Mouse (Mus musculus) spleen, embryonic (tissue): ENCODE results near the gene Immp2l.
"Not testable (repeated sequence)": the region's sequence is repeated elsewhere in the genome, so short reads cannot be mapped to it uniquely, and the experiment has no call there.

Experiments used
- CTCF ChIA-PET: fragments of 350-600 bp; sonication (Branson Sonifier 250); formaldehyde crosslinking; loops from one replicate; lab custom pipeline; 2022; lab: Charles Lee

Gene Immp2l

GRCm38 (mm10) chr12:41649826-41650541 lies 626.1 kb downstream of the Immp2l start:
- CTCF ChIA-PET = no interaction called here

- CTCF ChIA-PET = no interaction called here
Measured at GRCm38 (mm10) chr12:41668280-41668679, 644.4 kb downstream of the Immp2l start.

GRCm38 (mm10) chr12:41669481-41669880 lies 645.6 kb downstream of the Immp2l start:
- CTCF ChIA-PET = no interaction called here

DNA sequence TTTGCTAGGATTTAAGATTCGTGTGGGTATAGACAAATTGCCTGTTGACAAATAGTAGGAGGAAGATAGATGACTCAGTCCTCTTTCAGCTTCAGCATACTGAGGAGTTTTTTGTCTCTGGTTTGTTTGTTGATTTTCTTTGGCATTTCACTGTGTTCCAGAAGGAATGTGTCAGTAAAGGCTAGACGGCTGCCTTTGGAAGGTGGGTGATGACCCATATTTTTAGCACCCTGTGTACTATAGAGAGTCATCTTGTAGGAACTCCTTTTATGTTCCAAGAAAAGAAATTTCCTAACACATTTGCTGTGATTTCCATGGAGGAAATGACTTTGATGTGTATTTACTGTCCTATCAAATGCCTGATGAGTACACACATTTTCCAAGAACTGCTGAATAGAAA lies 651.0 kb downstream of the Immp2l start:
- CTCF ChIA-PET = no interaction called here

DNA sequence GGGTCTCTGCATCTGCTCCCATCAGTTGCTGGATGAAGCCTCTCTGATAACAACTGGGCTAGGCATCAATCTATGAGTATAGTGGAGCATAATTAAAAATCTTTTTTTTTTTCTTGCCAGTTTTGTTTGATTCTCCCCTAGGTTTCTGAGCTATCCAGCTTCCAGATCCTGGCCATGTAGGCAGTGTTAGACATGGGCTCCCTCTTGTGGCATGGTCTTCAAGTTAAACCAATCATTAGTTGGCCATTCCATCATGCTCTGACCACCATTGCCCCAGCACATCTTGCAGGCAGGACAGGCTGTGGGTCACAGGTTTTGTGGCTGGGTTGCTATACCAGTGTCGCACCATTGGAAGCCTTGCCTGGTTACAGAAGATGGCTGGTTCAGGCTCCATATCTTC lies 656.3 kb downstream of the Immp2l start:
- CTCF ChIA-PET = no interaction called here

DNA sequence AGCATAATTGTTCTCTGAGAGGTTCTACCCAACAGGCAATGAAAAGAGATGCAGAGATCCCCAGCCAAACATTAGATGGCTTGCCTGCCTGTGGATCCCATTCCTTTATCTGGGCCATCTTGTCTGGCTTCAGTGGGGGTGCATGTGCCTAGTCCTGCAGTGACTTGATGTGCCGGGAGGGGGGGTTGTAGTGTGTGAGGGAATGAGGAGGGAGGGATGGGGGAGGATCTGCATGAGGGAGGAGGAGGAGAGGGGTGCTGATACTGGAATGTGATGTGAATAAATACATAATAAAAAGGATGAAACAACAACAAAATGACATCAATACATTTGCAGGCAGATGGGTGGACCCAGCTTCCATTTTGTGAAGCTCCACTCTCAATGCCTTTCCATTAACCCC lies 658.3 kb downstream of the Immp2l start:
- CTCF ChIA-PET = interaction anchor here (0.7 kb wide), 1 partner anchor 82 kb away, joined by 3 read pairs; no protein-coding TSS in a partner anchor

GRCm38 (mm10) chr12:41689809-41690208 lies 665.9 kb downstream of the Immp2l start:
- CTCF ChIA-PET = no interaction called here

DNA sequence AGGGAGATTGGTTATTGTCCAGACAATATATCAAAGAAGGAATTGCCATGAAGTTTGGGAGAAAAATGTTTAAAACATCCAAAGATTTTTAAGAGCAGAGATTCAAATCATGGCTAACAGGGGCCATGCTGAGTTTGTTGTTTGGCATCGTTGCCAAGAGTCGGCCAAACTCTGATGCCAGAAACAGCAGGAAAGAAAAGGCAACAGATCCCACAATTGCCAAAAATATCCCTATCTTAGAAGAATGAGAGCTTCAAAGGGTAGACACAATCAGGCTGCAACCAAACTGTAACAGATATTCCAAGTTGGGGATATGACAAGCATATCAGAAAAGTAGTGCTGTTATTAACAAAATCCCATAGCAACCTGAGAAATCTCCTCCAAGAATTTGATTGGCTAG lies 686.7 kb downstream of the Immp2l start:
- CTCF ChIA-PET = no interaction called here

DNA sequence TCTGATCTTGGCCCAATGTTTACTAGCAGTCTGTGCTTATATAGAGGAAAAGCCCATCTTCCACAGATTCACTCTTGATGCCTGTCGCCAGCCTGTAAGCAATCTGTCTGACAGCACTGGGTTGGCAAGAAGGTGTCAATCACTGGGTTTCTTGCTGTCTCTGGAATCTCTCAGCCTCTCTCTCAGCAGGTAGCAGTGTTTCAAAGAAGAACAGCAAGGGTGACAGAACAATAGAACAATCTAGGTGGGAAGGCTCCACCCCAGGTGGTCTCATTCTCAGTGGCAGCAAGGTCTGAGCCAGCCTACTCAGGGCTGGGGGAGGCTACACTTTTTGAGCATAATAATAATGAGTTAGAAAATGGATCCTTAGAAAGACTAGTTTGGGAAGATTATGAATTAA lies 693.1 kb downstream of the Immp2l start:
- CTCF ChIA-PET = no interaction called here

DNA sequence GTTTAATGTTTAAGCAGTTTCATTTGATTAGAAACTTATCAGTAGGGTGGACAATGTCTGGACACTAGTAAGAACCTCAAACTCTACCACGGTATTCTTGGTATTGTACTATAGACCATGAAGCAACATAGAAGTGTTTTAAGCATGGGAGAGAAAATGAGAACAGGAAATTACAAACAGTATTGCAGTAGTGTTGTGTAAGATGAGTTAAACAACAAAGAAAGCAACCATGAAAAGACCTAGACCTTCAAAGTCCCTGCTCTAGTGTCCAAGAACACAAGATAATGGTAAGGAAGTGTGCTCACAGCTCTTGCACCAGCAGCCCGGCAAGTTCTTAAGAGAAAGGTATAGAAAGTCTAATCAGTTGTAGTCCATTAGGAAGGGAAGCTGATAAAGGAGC lies 700.7 kb downstream of the Immp2l start:
- CTCF ChIA-PET = no interaction called here

GRCm38 (mm10) chr12:41726720-41727119 lies 702.8 kb downstream of the Immp2l start:
- CTCF ChIA-PET = interaction anchor here (0.5 kb wide), 1 partner anchor 746 kb away, joined by 4 read pairs; no protein-coding TSS in a partner anchor

GRCm38 (mm10) chr12:41727221-41727620 lies 703.3 kb downstream of the Immp2l start:
- CTCF ChIA-PET = interaction anchor here (0.5 kb wide), 1 partner anchor 746 kb away, joined by 4 read pairs; no protein-coding TSS in a partner anchor

DNA sequence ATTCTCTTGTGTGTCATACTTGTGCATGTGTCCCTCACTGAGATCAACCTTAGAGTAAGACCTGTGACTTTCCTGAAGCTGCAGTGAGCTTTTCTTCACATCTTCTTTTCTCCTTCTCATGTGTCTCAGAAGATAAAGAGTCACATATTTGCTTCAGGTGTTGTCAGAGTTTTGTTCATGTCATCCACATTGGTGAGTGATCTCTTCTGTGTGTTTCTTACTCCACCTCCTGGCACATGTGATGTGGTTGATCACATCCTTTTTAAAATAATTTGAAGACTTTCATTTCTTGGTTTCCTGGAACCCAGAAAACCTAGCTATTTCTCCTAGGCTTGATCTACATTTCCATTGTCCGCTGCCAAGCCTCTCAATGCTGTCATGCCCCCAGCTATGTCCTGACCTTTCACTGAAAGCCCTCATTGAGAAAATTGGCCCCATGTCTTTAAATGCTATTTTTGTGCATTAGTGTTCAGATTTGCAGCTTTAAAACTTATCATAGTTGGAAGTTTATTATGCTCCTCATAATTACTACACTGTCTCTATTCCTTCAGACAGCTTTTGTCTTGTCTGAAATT lies 704.0 kb downstream of the Immp2l start:
- CTCF ChIA-PET = no interaction called here

- CTCF ChIA-PET = no interaction called here
Measured at GRCm38 (mm10) chr12:41728467-41728866, 704.6 kb downstream of the Immp2l start.

- CTCF ChIA-PET = no interaction called here
Measured at GRCm38 (mm10) chr12:41729780-41730179, 705.9 kb downstream of the Immp2l start.

DNA sequence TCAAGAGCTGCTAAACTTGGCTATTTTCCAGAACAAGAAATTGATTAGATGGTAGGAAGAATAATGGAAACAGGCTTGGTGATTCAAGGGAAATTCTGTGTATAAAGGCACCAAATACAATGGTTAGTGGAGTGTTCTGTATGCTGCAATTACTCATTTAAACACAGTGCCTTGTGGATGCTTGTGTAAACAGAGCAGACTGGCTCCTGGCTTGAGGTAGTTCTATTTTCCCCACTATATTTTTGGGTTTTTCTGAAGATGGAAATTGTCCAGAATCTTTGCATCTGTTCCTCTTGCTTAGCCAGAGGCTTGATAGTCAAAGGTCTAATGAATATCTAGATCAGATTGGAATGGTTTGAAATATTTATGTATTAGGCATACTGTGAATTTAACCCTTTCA lies 709.3 kb downstream of the Immp2l start:
- CTCF ChIA-PET = no interaction called here

- CTCF ChIA-PET = no interaction called here
Measured at GRCm38 (mm10) chr12:41742887-41743286, 719.0 kb downstream of the Immp2l start.

DNA sequence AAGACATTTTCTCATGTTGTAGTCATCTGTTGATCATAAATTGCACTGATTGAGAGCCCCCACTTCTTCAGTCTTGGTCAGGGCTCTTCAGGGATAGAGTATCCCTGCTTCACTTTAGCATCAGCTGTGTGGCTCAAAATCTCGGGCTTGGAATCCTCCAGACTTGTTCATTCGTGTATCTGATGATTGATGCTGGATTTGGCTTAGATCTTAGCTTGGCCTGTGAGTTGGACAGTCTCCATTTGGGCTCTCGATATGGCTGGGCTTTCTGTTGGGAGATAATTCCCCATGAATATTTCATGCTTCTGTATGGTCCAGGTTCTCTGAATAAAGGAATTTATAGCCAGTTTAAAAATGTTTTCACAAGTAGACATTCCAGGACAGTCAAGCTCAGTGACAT lies 739.5 kb downstream of the Immp2l start:
- CTCF ChIA-PET = no interaction called here

- CTCF ChIA-PET = no interaction called here
Measured at GRCm38 (mm10) chr12:41773961-41774360, 750.1 kb downstream of the Immp2l start.

DNA sequence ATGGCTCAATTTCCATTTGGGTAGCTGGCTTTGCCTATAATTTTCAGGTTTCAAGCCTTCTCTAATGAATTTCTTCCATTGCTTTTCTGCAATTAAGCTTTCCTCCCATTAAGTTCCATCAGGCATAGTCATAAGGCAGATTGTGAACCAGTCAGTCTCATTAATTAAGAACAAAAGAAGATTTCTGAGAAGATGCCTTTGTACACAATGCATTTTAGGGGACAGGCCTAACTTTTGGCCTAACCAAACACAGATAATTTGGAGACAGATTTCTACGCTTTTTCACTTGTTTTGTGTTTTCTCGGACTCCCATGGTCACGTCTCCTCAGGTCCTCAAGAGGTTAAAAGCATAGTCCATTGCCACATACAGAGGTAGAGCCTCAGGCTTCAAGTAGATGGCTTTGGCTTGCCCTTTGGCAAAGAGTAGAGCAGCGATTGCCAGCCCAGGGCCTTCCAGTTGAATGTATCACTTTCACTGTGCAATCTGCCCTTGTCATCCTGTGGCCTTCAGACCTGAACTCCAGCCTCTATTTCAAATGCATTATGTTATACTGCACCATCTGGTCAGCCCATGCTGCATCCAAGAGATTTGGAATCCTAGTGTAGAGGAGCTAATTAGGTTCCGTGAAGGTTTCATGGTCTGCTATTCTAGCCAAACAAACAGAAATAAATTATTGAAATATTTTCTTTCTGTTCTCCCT lies 750.9 kb downstream of the Immp2l start:
- CTCF ChIA-PET = no interaction called here

- CTCF ChIA-PET = not testable (repeated sequence)
Measured at GRCm38 (mm10) chr12:41777762-41778161, 753.9 kb downstream of the Immp2l start.

GRCm38 (mm10) chr12:41793681-41794080 lies 769.8 kb downstream of the Immp2l start:
- CTCF ChIA-PET = not testable (repeated sequence)

GRCm38 (mm10) chr12:41829517-41829916 lies 805.6 kb downstream of the Immp2l start:
- CTCF ChIA-PET = no interaction called here
